ENCODE assay signal across 8 mouse cellular contexts in genomic region chr2:32450881-32451844, GRCm38 (mm10). TPM values are rescaled to one million over a fixed set of nuclear protein-coding genes. Genes with fewer than 3 reads are reported as not detected.
DNase-seq lines count a peak whose midpoint lies in the region; ATAC-seq and TF ChIP-seq lines count a peak whose summit lies in the region.

Gene Slc25a25, minus strand, starts transcription at chr2:32451445.

- peak within 1 kb of the TSS; percentile 83 for H3K9ac ChIP-seq in forebrain, embryonic 13.5 days
- H3K9ac ChIP-seq in liver, postnatal 0 days (replicated peaks): peak within 1 kb of the TSS; percentile 97
- H3K9ac ChIP-seq in neural tube, embryonic 14.5 days (replicated peaks; ENCODE audit: low read depth, low read length): peak within 1 kb of the TSS; percentile 59

- peak; percentile 96 for DNase-seq in c-Kit-positive CD71-positive TER-119-positive erythroid progenitor cells, embryonic 14.5 days (ENCODE audit: low spot score)
- DNase-seq in heart, postnatal 10 days: peak; percentile 98
- peak; percentile 87 for DNase-seq in large intestine, adult 2 months (ENCODE audit: low read depth, low spot score)
- DNase-seq in liver, postnatal 0 days: peak; percentile 99
- peak; percentile 99 for DNase-seq in testis, postnatal 10 days (ENCODE audit: low spot score)

- TF ChIP-seq CTCF in E14TG2a.4 (conservative IDR thresholded peaks at IDR 0.05; ENCODE audit: low read length): no peak
- no peak for TF ChIP-seq CTCF in liver, postnatal 0 days (IDR thresholded peaks at IDR 0.05; ENCODE audit: low read depth)

- under 1% methylated on average over 96 of the region's 103 CpGs for WGBS in forebrain, embryonic 13.5 days
- WGBS in large intestine, adult 2 months: under 1% methylated on average over 103 of the region's 103 CpGs
- WGBS in liver, postnatal 0 days (ENCODE audit: insufficient replicate concordance): 1% methylated on average over 90 of the region's 103 CpGs
- WGBS in neural tube, embryonic 14.5 days: under 1% methylated on average over 96 of the region's 103 CpGs

- H3K36me3 ChIP-seq in E14TG2a.4 (ENCODE audit: insufficient read depth, low read length): peaks cover 30% of the 10 kb centered on the region
- H3K36me3 ChIP-seq in forebrain, embryonic 13.5 days (ENCODE audit: poor library complexity, severe bottlenecking): peaks cover 15% of the 10 kb centered on the region
- peaks cover 5% of the 10 kb centered on the region for H3K36me3 ChIP-seq in liver, postnatal 0 days (replicated peaks; ENCODE audit: insufficient read depth, low read length)
- 0 out of 2 replicates have a peak, but pooled peaks cover 3% of the 10 kb centered on the region for H3K36me3 ChIP-seq in neural tube, embryonic 14.5 days (ENCODE audit: control insufficient read depth, insufficient read depth, low read length)

- H3K27me3 ChIP-seq in E14TG2a.4 (ENCODE audit: insufficient read depth, low read length): peaks cover 15% of the 10 kb centered on the region
- no peaks in the 10 kb centered on the region for H3K27me3 ChIP-seq in forebrain, embryonic 13.5 days
- H3K27me3 ChIP-seq in liver, postnatal 0 days (ENCODE audit: insufficient read depth, low read length): no peaks in the 10 kb centered on the region
- no peaks in the 10 kb centered on the region for H3K27me3 ChIP-seq in neural tube, embryonic 14.5 days (ENCODE audit: control insufficient read depth, insufficient read depth, low read length)

- peak; percentile 90 for ATAC-seq in forebrain, embryonic 13.5 days
- peak; percentile 89 for ATAC-seq in liver, postnatal 0 days
- peak; percentile 92 for ATAC-seq in neural tube, embryonic 14.5 days (ENCODE audit: low read depth)

- H3K9me3 ChIP-seq in E14TG2a.4 (ENCODE audit: low read length): no peaks in the 10 kb centered on the region
- no peaks in the 10 kb centered on the region for H3K9me3 ChIP-seq in forebrain, embryonic 13.5 days (replicated peaks)
- H3K9me3 ChIP-seq in liver, postnatal 0 days (ENCODE audit: low read length): no peaks in the 10 kb centered on the region
- no peaks in the 10 kb centered on the region for H3K9me3 ChIP-seq in neural tube, embryonic 14.5 days (ENCODE audit: control insufficient read depth, low read length)

- peak within 1 kb of the TSS; percentile 86 for H3K4me3 ChIP-seq in E14TG2a.4 (replicated peaks; ENCODE audit: low read length)
- peak within 1 kb of the TSS; percentile 69 for H3K4me3 ChIP-seq in forebrain, embryonic 13.5 days
- H3K4me3 ChIP-seq in liver, postnatal 0 days (ENCODE audit: low read depth, low read length): peak within 1 kb of the TSS; percentile 93
- H3K4me3 ChIP-seq in neural tube, embryonic 14.5 days (ENCODE audit: low read depth, low read length): peak within 1 kb of the TSS; percentile 58

- H3K4me2 ChIP-seq in forebrain, embryonic 13.5 days: peak within 1 kb of the TSS; percentile 84
- peak within 1 kb of the TSS; percentile 97 for H3K4me2 ChIP-seq in liver, postnatal 0 days (ENCODE audit: low read depth, low read length)
- peak within 1 kb of the TSS; percentile 70 for H3K4me2 ChIP-seq in neural tube, embryonic 14.5 days (ENCODE audit: low read depth, low read length)

- H3K27ac ChIP-seq in forebrain, embryonic 13.5 days: peak within 1 kb of the TSS; percentile 96
- H3K27ac ChIP-seq in liver, postnatal 0 days (ENCODE audit: low read depth): peak within 1 kb of the TSS; percentile 85
- H3K27ac ChIP-seq in neural tube, embryonic 14.5 days (ENCODE audit: low read depth, low read length): peak within 1 kb of the TSS; percentile 95

- H3K4me1 ChIP-seq in E14TG2a.4 (replicated peaks; ENCODE audit: low read depth, low read length): peaks cover 73% of the 10 kb centered on the region
- peaks cover 59% of the 10 kb centered on the region for H3K4me1 ChIP-seq in forebrain, embryonic 13.5 days
- H3K4me1 ChIP-seq in liver, postnatal 0 days (ENCODE audit: insufficient read depth): peaks cover 49% of the 10 kb centered on the region
- peaks cover 19% of the 10 kb centered on the region; the same call in 1 of the 2 replicates for H3K4me1 ChIP-seq in neural tube, embryonic 14.5 days (ENCODE audit: control insufficient read depth, insufficient read depth, low read length)

- TF ChIP-seq EP300 in liver, postnatal 0 days (IDR thresholded peaks at IDR 0.05; ENCODE audit: low read depth): no peak

- intact Hi-C loops in heart, postnatal 10 days (cut with DNase I): loop anchor here (2.0 kb wide), 1 partner anchor 22 kb away; no protein-coding TSS in a partner anchor

RNA-seq across cellular contexts. Expression of gene Slc25a25, which starts in this region (rescaled TPM):
- polyA plus RNA-seq in forebrain, embryonic 13.5 days (2015; fragmentation: Nextera tagmentation; extraction: Ambion mirVana): 37.4 and 42.4 TPM in 2 replicates
- 10 to 100 TPM; 10.1 to 13.5 TPM for total RNA-seq in heart, postnatal 10 days (2021)
- 22.8 and 25.4 TPM in 2 replicates for polyA plus RNA-seq in large intestine, adult 2 months (2012; rRNA removed)
- 32.4 and 36.9 TPM in 2 replicates for polyA plus RNA-seq in liver, postnatal 0 days (2015; fragmentation: Nextera tagmentation; extraction: Ambion mirVana)
- 39.8 and 43.6 TPM in 2 replicates for polyA plus RNA-seq in neural tube, embryonic 14.5 days (2014; fragmentation: Nextera tagmentation; extraction: Ambion mirVana)

Comparison
In these comparisons a context has a peak if more than half of its experiments do, and no peak if none do; other contexts are left out.
1. Peak in every context shown above with its lines: DNase-seq, ATAC-seq, H3K4me3 ChIP-seq and H3K27ac ChIP-seq.